Mouse (Mus musculus): ENCODE results near the gene Cyp2a5. TPM values are rescaled to one million over a fixed set of nuclear protein-coding genes. Genes with fewer than 3 reads are reported as not detected.

The Cyp2a5 gene
- 639 TPM for polyA plus RNA-seq (2014; fragmentation: Illumina TruSeq; extraction: RNeasy Lipid Tissue Mini Kit (QIAGEN cat#74804); ENCODE audit: low read depth, low replicate concordance)

DNA sequence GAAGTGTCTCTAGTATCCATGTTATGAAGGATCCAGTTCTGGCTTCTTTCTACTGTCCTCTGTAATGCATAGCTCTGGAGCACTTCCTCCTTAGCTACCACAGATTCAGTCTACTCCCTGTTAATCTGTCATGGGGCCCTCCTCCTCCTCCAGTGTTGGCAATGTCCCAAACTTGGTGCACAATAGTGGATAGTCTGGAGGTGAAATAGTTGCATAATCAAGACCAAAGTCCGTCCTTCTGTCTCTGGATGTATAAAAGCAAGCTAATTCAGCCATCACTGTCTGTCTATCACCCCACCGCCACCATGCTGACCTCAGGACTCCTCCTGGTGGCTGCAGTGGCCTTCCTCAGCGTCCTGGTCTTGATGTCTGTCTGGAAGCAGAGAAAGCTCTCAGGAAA lies at the start of gene Cyp2a5:
Gene Cyp2a5, plus strand, starts transcription at position 247 of the 400 bp plus-strand sequence.

DNA sequence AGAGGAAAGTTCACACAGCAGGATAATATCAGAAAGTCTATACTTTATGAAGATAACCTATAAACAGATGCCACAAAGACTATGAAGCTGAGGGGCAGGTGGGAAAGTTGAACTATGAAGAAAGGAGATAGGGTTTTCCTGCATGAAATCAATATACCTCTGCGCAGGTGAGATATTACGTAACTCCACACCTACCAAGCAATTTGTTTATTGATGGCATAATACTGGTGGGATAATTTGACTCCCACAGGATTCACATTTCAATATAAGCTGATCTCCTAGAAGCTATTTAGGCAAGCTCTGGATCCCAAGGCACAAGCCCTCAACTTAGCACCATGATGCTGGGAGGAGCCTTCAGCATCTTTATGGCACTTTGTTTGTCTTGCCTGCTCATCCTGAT lies 26.5 kb upstream of the Cyp2a5 start, which contains the start of gene Cyp2g1:
Gene Cyp2g1, plus strand, starts transcription at position 301 of the 400 bp plus-strand sequence.

Other genes with a start within 250 kb of the Cyp2a5 start
- not detected for gene Vmn1r185, start 216.8 kb upstream of the Cyp2a5 start, polyA plus RNA-seq (2014; fragmentation: Illumina TruSeq; extraction: RNeasy Lipid Tissue Mini Kit (QIAGEN cat#74804); ENCODE audit: low read depth, low replicate concordance)
- not detected for gene Cyp2b23, start 148.9 kb upstream of the Cyp2a5 start, polyA plus RNA-seq (2014; fragmentation: Illumina TruSeq; extraction: RNeasy Lipid Tissue Mini Kit (QIAGEN cat#74804); ENCODE audit: low read depth, low replicate concordance)
- not detected for gene Cyp2b19, start 78.2 kb upstream of the Cyp2a5 start, polyA plus RNA-seq (2014; fragmentation: Illumina TruSeq; extraction: RNeasy Lipid Tissue Mini Kit (QIAGEN cat#74804); ENCODE audit: low read depth, low replicate concordance)
- 24.0 TPM for gene Cyp2g1, start 26.4 kb upstream of the Cyp2a5 start, polyA plus RNA-seq (2014; fragmentation: Illumina TruSeq; extraction: RNeasy Lipid Tissue Mini Kit (QIAGEN cat#74804); ENCODE audit: low read depth, low replicate concordance)
- gene Cyp2a22, start 104.1 kb downstream of the Cyp2a5 start, polyA plus RNA-seq (2014; fragmentation: Illumina TruSeq; extraction: RNeasy Lipid Tissue Mini Kit (QIAGEN cat#74804); ENCODE audit: low read depth, low replicate concordance) = 92.9 TPM
- gene Cyp2a12, start 193.8 kb downstream of the Cyp2a5 start, polyA plus RNA-seq (2014; fragmentation: Illumina TruSeq; extraction: RNeasy Lipid Tissue Mini Kit (QIAGEN cat#74804); ENCODE audit: low read depth, low replicate concordance) = 1,013 TPM